Mouse (Mus musculus): ENCODE data around the gene Shisa9. TPM values are rescaled to one million over a fixed set of nuclear protein-coding genes. Genes with fewer than 3 reads are reported as not detected.
"Not testable (repeated sequence)": the region's sequence is repeated elsewhere in the genome, so short reads cannot be mapped to it uniquely, and the experiment has no call there.

Gene Shisa9
- polyA plus RNA-seq (2015; fragmentation: Nextera tagmentation; extraction: Ambion mirVana), result 0.88 and 1.1 TPM in 2 replicates

GRCm38 (mm10) chr16:11983616-11984270 is at the start of gene Shisa9:
TSS of gene Shisa9 (plus strand) at chr16:11984113.
- ATAC-seq (ENCODE audit: insufficient number of reproducible peaks, low FRiP score, low TSS enrichment, low read depth), result no peak
- H3K4me1 ChIP-seq, result peaks cover 20% of the 10 kb centered on the region
- H3K9me3 ChIP-seq, result no peaks in the 10 kb centered on the region
- no peaks in the 10 kb centered on the region for H3K36me3 ChIP-seq
- H3K4me2 ChIP-seq, result peak within 1 kb of the TSS; percentile 98
- no peak within 1 kb of the TSS for H3K27ac ChIP-seq
- H3K9ac ChIP-seq, result peak within 1 kb of the TSS; percentile 29; the same call in 1 of the 2 replicates
- H3K27me3 ChIP-seq, result peaks cover 87% of the 10 kb centered on the region
- under 1% methylated on average over 40 of the region's 42 CpGs for WGBS
- peak within 1 kb of the TSS; percentile 56 for H3K4me3 ChIP-seq

GRCm38 (mm10) chr16:11940477-11940876 is 43.4 kb upstream of the Shisa9 start:
- ATAC-seq (ENCODE audit: insufficient number of reproducible peaks, low FRiP score, low TSS enrichment, low read depth), result no peak
- H3K27ac ChIP-seq, result no peak overlapping the region
- no peak overlapping the region for H3K9ac ChIP-seq

GRCm38 (mm10) chr16:11960691-11961090 is 23.2 kb upstream of the Shisa9 start:
- no peak overlapping the region for H3K9ac ChIP-seq
- ATAC-seq (ENCODE audit: insufficient number of reproducible peaks, low FRiP score, low TSS enrichment, low read depth), result no peak
- no peaks in the 10 kb centered on the region for H3K9me3 ChIP-seq
- H3K4me3 ChIP-seq, result no peak overlapping the region
- H3K27me3 ChIP-seq, result no peaks in the 10 kb centered on the region
- WGBS, result 71% methylated on average over 1 of the region's 1 CpGs
- no peak overlapping the region for H3K4me2 ChIP-seq
- no peaks in the 10 kb centered on the region for H3K4me1 ChIP-seq
- no peak overlapping the region for H3K27ac ChIP-seq
- no peaks in the 10 kb centered on the region for H3K36me3 ChIP-seq

More at GRCm38 (mm10) chr16:11940477-11940876, 43.4 kb upstream of the Shisa9 start:
- Histone ChIP-seq H3K4me3 (no peak overlapping the region), H3K4me2 (no peak overlapping the region), H3K36me3 (no peaks in the 10 kb centered on the region), H3K27me3 (no peaks in the 10 kb centered on the region), H3K4me1 (no peaks in the 10 kb centered on the region), H3K9me3 (no peaks in the 10 kb centered on the region)

- no peak overlapping the region for H3K4me2 ChIP-seq
- no peaks in the 10 kb centered on the region for H3K36me3 ChIP-seq
- no peaks in the 10 kb centered on the region for H3K27me3 ChIP-seq
- no peak overlapping the region for H3K9ac ChIP-seq
- H3K4me1 ChIP-seq, result no peaks in the 10 kb centered on the region
- H3K4me3 ChIP-seq, result no peak overlapping the region
- no peak for ATAC-seq (ENCODE audit: insufficient number of reproducible peaks, low FRiP score, low TSS enrichment, low read depth)
- H3K9me3 ChIP-seq, result no peaks in the 10 kb centered on the region
- no peak overlapping the region for H3K27ac ChIP-seq
- 89% methylated on average over 8 of the region's 8 CpGs for WGBS
Measured at GRCm38 (mm10) chr16:11966041-11966440, 17.9 kb upstream of the Shisa9 start.

GRCm38 (mm10) chr16:11966810-11967209 is 17.1 kb upstream of the Shisa9 start:
- H3K4me2 ChIP-seq; H3K9me3 ChIP-seq; H3K4me3 ChIP-seq; H3K4me1 ChIP-seq; H3K27me3 ChIP-seq; H3K36me3 ChIP-seq; H3K27ac ChIP-seq; H3K9ac ChIP-seq; ATAC-seq (ENCODE audit: insufficient number of reproducible peaks, low FRiP score, low TSS enrichment, low read depth): not testable (repeated sequence)
- WGBS, result 93% methylated on average over 5 of the region's 5 CpGs

GRCm38 (mm10) chr16:11967579-11967978 is 16.3 kb upstream of the Shisa9 start:
- no peak overlapping the region for H3K9ac ChIP-seq
- no peaks in the 10 kb centered on the region for H3K27me3 ChIP-seq
- H3K27ac ChIP-seq, result no peak overlapping the region
- ATAC-seq (ENCODE audit: insufficient number of reproducible peaks, low FRiP score, low TSS enrichment, low read depth), result no peak
- H3K9me3 ChIP-seq, result no peaks in the 10 kb centered on the region
- H3K4me1 ChIP-seq, result no peaks in the 10 kb centered on the region
- no peak overlapping the region for H3K4me2 ChIP-seq
- H3K4me3 ChIP-seq, result no peak overlapping the region
- H3K36me3 ChIP-seq, result no peaks in the 10 kb centered on the region
- WGBS, result 54% methylated on average over 2 of the region's 2 CpGs

GRCm38 (mm10) chr16:11973707-11974106 is 10.2 kb upstream of the Shisa9 start:
- Histone ChIP-seq H3K27me3 (no peaks in the 10 kb centered on the region), H3K4me2 (no peak overlapping the region), H3K4me1 (no peaks in the 10 kb centered on the region), H3K9me3 (no peaks in the 10 kb centered on the region), H3K27ac (no peak overlapping the region), H3K36me3 (no peaks in the 10 kb centered on the region), H3K4me3 (no peak overlapping the region), H3K9ac (no peak overlapping the region)
- ATAC-seq (ENCODE audit: insufficient number of reproducible peaks, low FRiP score, low TSS enrichment, low read depth), result no peak
- 48% methylated on average over 4 of the region's 4 CpGs for WGBS

GRCm38 (mm10) chr16:11976737-11977136 is 7.2 kb upstream of the Shisa9 start:
- ATAC-seq (ENCODE audit: insufficient number of reproducible peaks, low FRiP score, low TSS enrichment, low read depth), result no peak
- Histone ChIP-seq H3K36me3 (no peaks in the 10 kb centered on the region), H3K4me2 (no peak overlapping the region), H3K4me1 (no peaks in the 10 kb centered on the region), H3K9me3 (no peaks in the 10 kb centered on the region), H3K9ac (no peak overlapping the region), H3K27ac (no peak overlapping the region), H3K4me3 (no peak overlapping the region), H3K27me3 (peaks cover 17% of the 10 kb centered on the region)
- WGBS, result 89% methylated on average over 2 of the region's 2 CpGs

- Histone ChIP-seq H3K4me2 (no peak overlapping the region), H3K9me3 (no peaks in the 10 kb centered on the region), H3K27me3 (peaks cover 57% of the 10 kb centered on the region), H3K9ac (no peak overlapping the region), H3K36me3 (no peaks in the 10 kb centered on the region), H3K4me3 (no peak overlapping the region), H3K4me1 (peaks cover 20% of the 10 kb centered on the region), H3K27ac (no peak overlapping the region)
- ATAC-seq (ENCODE audit: insufficient number of reproducible peaks, low FRiP score, low TSS enrichment, low read depth), result no peak
- WGBS, result 18% methylated on average over 3 of the region's 3 CpGs
Measured at GRCm38 (mm10) chr16:11980764-11981163, 3.1 kb upstream of the Shisa9 start.

GRCm38 (mm10) chr16:11983106-11983615 is 752 bp upstream of the Shisa9 start:
- Histone ChIP-seq H3K4me1 (peaks cover 20% of the 10 kb centered on the region), H3K4me2 (peak overlapping the region; percentile 98), H3K36me3 (no peaks in the 10 kb centered on the region), H3K27me3 (peaks cover 81% of the 10 kb centered on the region), H3K4me3 (peak overlapping the region; percentile 56), H3K27ac (no peak overlapping the region), H3K9ac (no peak overlapping the region), H3K9me3 (no peaks in the 10 kb centered on the region)
- ATAC-seq (ENCODE audit: insufficient number of reproducible peaks, low FRiP score, low TSS enrichment, low read depth), result no peak
- WGBS, result under 1% methylated on average over 25 of the region's 25 CpGs

- Histone ChIP-seq H3K27ac (no peak overlapping the region), H3K4me1 (peaks cover 20% of the 10 kb centered on the region), H3K9ac (peak overlapping the region; percentile 29; the same call in 1 of the 2 replicates), H3K4me3 (peak overlapping the region; percentile 56), H3K9me3 (no peaks in the 10 kb centered on the region), H3K4me2 (peak overlapping the region; percentile 98), H3K27me3 (peaks cover 90% of the 10 kb centered on the region), H3K36me3 (no peaks in the 10 kb centered on the region)
- no peak for ATAC-seq (ENCODE audit: insufficient number of reproducible peaks, low FRiP score, low TSS enrichment, low read depth)
- under 1% methylated on average over 75 of the region's 76 CpGs for WGBS
Measured at GRCm38 (mm10) chr16:11984271-11984791, 418 bp downstream of the Shisa9 start.

GRCm38 (mm10) chr16:11987056-11987455 is 3.1 kb downstream of the Shisa9 start:
- WGBS, result 58% methylated on average over 4 of the region's 4 CpGs
- Histone ChIP-seq H3K4me3 (no peak overlapping the region), H3K9me3 (no peaks in the 10 kb centered on the region), H3K27me3 (peaks cover 76% of the 10 kb centered on the region), H3K4me1 (peaks cover 20% of the 10 kb centered on the region), H3K27ac (no peak overlapping the region), H3K4me2 (no peak overlapping the region), H3K36me3 (no peaks in the 10 kb centered on the region), H3K9ac (no peak overlapping the region)
- no peak for ATAC-seq (ENCODE audit: insufficient number of reproducible peaks, low FRiP score, low TSS enrichment, low read depth)

Measured in limb, embryonic 15.5 days (tissue).